Mouse (Mus musculus) liver, embryonic 14.5 days (tissue): ENCODE results near the gene Tead2.

ENCODE experiments used
- CTCF ChIP-seq: IDR thresholded peaks from 2 replicates; pipeline ENCODE4 v1.5.1; 2016; ENCODE audit warnings: antibody characterized with exemption, low read depth, control low read depth
- EP300 ChIP-seq: IDR thresholded peaks from 2 replicates; pipeline ENCODE4 v1.6.1; 2016; ENCODE audit warnings: antibody characterized with exemption, low read depth

DNA sequence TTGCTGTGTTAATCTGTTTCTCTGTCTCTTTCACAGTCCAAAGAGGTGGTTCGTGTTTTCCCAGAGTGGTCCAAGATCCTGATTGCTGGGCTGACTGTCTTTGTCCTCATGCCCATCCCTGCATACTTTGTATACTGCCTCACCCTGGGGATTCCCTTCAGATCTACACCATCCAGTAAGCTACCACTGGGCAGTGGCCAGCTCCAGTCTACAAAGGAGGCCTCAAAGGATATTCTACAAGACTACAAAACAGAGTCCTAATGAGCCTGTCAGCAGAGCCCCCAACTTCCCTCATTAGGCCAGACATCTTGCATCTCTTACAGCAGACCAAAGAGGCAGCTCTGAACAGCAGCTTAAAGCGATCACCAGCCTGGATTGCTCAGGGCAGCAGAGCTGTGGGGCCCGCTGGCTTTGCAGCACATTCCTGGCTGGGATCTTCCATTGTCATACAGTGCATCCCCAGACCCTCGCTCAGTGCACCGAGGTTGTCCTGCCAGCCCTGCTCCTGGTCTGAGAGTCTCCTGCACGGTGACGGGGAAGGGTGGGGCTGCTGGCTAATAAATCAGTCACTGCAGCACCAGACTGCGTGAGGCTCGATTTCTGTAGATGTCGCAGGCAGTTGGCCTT lies 57.3 kb downstream of the Tead2 start:
- TF ChIP-seq CTCF (no peak), EP300 (no peak)
